Mouse (Mus musculus): ENCODE measurements around the gene Ccdc136.
A peak's percentile ranks its signal among the peaks of the same experiment; 100 is the strongest.

Gene Ccdc136

GRCm38 (mm10) chr6:29436461-29436934 lies 40.4 kb downstream of the Ccdc136 start:
- DNase-seq (ENCODE audit: low spot score in 2 of 2), result no peak

- no peak for DNase-seq (ENCODE audit: low spot score in 2 of 2)
Measured at GRCm38 (mm10) chr6:29439251-29439650, 43.1 kb downstream of the Ccdc136 start.

- no peak for DNase-seq (ENCODE audit: low spot score in 2 of 2)
Measured at GRCm38 (mm10) chr6:29439789-29440188, 43.7 kb downstream of the Ccdc136 start.

GRCm38 (mm10) chr6:29444773-29445172 lies 48.7 kb downstream of the Ccdc136 start:
- DNase-seq (ENCODE audit: low spot score in 2 of 2), result no peak

GRCm38 (mm10) chr6:29445354-29445753 lies 49.2 kb downstream of the Ccdc136 start:
- no peak for DNase-seq (ENCODE audit: low spot score in 2 of 2)

- DNase-seq (ENCODE audit: low spot score in 2 of 2), result no peak
Measured at GRCm38 (mm10) chr6:29449858-29450257, 53.7 kb downstream of the Ccdc136 start.

GRCm38 (mm10) chr6:29450667-29451066 lies 54.6 kb downstream of the Ccdc136 start:
- DNase-seq (ENCODE audit: low spot score in 2 of 2), result no peak

GRCm38 (mm10) chr6:29461502-29461901 lies 65.4 kb downstream of the Ccdc136 start:
- DNase-seq (ENCODE audit: low spot score in 2 of 2), result no peak

- no peak for DNase-seq (ENCODE audit: low spot score in 2 of 2)
Measured at GRCm38 (mm10) chr6:29463388-29463787, 67.3 kb downstream of the Ccdc136 start.

- DNase-seq (ENCODE audit: low spot score in 2 of 2), result peak; percentile 76 to 92
Measured at GRCm38 (mm10) chr6:29467583-29468354, 71.7 kb downstream of the Ccdc136 start, which contains the start of gene Atp6v1f. TSS of gene Atp6v1f (plus strand) at chr6:29467718.

- DNase-seq (ENCODE audit: low spot score in 2 of 2), result no peak
Measured at GRCm38 (mm10) chr6:29468851-29469250, 72.7 kb downstream of the Ccdc136 start.

GRCm38 (mm10) chr6:29471137-29471536 lies 75.0 kb downstream of the Ccdc136 start, which contains the start of gene Atp6v1fnb:
TSS of gene Atp6v1fnb (plus strand) at chr6:29471437.
- DNase-seq (ENCODE audit: low spot score in 2 of 2), result no peak

GRCm38 (mm10) chr6:29473941-29474691 lies 78.0 kb downstream of the Ccdc136 start:
- peak; percentile 35 to 56 for DNase-seq (ENCODE audit: low spot score in 2 of 2)

GRCm38 (mm10) chr6:29474736-29475135 lies 78.6 kb downstream of the Ccdc136 start:
- DNase-seq (ENCODE audit: low spot score in 2 of 2), result no peak

Measured in frontal cortex, postnatal 25 days (tissue).